Mouse (Mus musculus) kidney, embryonic 16.5 days (tissue): ENCODE results near the gene Soat2. TPM values are rescaled to one million over a fixed set of nuclear protein-coding genes. Genes with fewer than 3 reads are reported as not detected.

Experiments
- ATAC-seq: fragments of 200-750 bp; cut with Nextera tagmentation; 2 replicates; pipeline ENCODE4 v1.8.0; 2017; ENCODE audit warnings: moderate TSS enrichment; ENCODE audit not compliant: low FRiP score, low TSS enrichment
- H3K27ac ChIP-seq: fragments of 300-500 bp; sonication (generic); 2 replicates; pipeline ENCODE4 v1.5.1; 2014; ENCODE audit warnings: low read length
- H3K27me3 ChIP-seq: fragments of 300-500 bp; sonication (generic); 2 replicates; pipeline ENCODE4 v1.6.1; 2014; ENCODE audit warnings: low read length, control low read depth, mixed read lengths; ENCODE audit not compliant: insufficient read depth
- H3K36me3 ChIP-seq: fragments of 300-500 bp; sonication (generic); 2 replicates; pipeline ENCODE4 v1.6.1; 2014; ENCODE audit warnings: low read length, control low read depth, mixed read lengths; ENCODE audit not compliant: insufficient read depth
- H3K4me1 ChIP-seq: fragments of 300-500 bp; sonication (generic); 2 replicates; pipeline ENCODE4 v1.6.1; 2014; ENCODE audit warnings: low read length, control low read depth, mixed read lengths; ENCODE audit not compliant: insufficient read depth
- H3K4me2 ChIP-seq: fragments of 300-500 bp; sonication (generic); replicated peaks from 2 replicates; pipeline ENCODE4 v1.6.1; 2014; ENCODE audit warnings: low read depth, low read length
- H3K4me3 ChIP-seq: fragments of 300-500 bp; sonication (generic); 2 replicates; pipeline ENCODE4 v1.5.1; 2014; ENCODE audit warnings: mild to moderate bottlenecking, low read length
- H3K9ac ChIP-seq: fragments of 300-500 bp; sonication (generic); replicated peaks from 2 replicates; pipeline ENCODE4 v1.6.1; 2014; ENCODE audit warnings: low read length
- H3K9me3 ChIP-seq: fragments of 300-500 bp; sonication (generic); 2 replicates; pipeline ENCODE4 v1.6.1; 2016; ENCODE audit warnings: low read length, control low read depth
- WGBS: fragments of 180-500 bp; shearing (Covaris S2); extraction: QIAGEN DNeasy Blood & Tissue Kit; methylation state at CpG from one replicate; pipeline ENCODE4 v1.1.7; 2014; 5-methylcytosine and 5-hydroxymethylcytosine counted together
- polyA plus RNA-seq: library from polyadenylated mRNA; unstranded; fragments of >200 nt; fragmentation: Nextera tagmentation; extraction: Ambion mirVana; gene quantifications from 2 replicates; pipeline ENCODE4 v1.2.1, GENCODE M21; 2015

Gene Soat2
- polyA plus RNA-seq, 1 experiment from 2014 or later = 0.41 TPM

GRCm38 (mm10) chr15:102194439-102194838, 44.1 kb downstream of the Soat2 start:
- Histone ChIP-seq H3K4me2 (no peak overlapping the region), H3K36me3 (no peaks in the 10 kb centered on the region), H3K27ac (no peak overlapping the region), H3K9me3 (no peaks in the 10 kb centered on the region), H3K9ac (no peak overlapping the region), H3K4me3 (no peak overlapping the region), H3K4me1 (peaks cover 10% of the 10 kb centered on the region; the same call in 1 of the 2 replicates), H3K27me3 (no peaks in the 10 kb centered on the region)
- ATAC-seq = no peak
- 82% methylated on average over 4 of the region's 4 CpGs for WGBS

- peaks cover 10% of the 10 kb centered on the region; the same call in 1 of the 2 replicates for H3K4me1 ChIP-seq
- no peaks in the 10 kb centered on the region for H3K36me3 ChIP-seq
- no peak overlapping the region for H3K4me3 ChIP-seq
- no peaks in the 10 kb centered on the region for H3K27me3 ChIP-seq
- 62% methylated on average over 4 of the region's 4 CpGs for WGBS
- H3K4me2 ChIP-seq = no peak overlapping the region
- ATAC-seq = no peak
- H3K27ac ChIP-seq = no peak overlapping the region
- no peaks in the 10 kb centered on the region for H3K9me3 ChIP-seq
- no peak overlapping the region for H3K9ac ChIP-seq
These were observed 45.0 kb downstream of the Soat2 start for GRCm38 (mm10) chr15:102195373-102195772.

- H3K27ac ChIP-seq = no peak overlapping the region
- no peak overlapping the region for H3K4me3 ChIP-seq
- no peaks in the 10 kb centered on the region for H3K9me3 ChIP-seq
- no peak for ATAC-seq
- 0 out of 2 replicates have a peak, but pooled peaks cover 4% of the 10 kb centered on the region for H3K36me3 ChIP-seq
- peaks cover 4% of the 10 kb centered on the region; the same call in 1 of the 2 replicates for H3K4me1 ChIP-seq
- 93% methylated on average over 4 of the region's 4 CpGs for WGBS
- H3K9ac ChIP-seq = no peak overlapping the region
- no peak overlapping the region for H3K4me2 ChIP-seq
- no peaks in the 10 kb centered on the region for H3K27me3 ChIP-seq
These were observed 48.5 kb downstream of the Soat2 start for GRCm38 (mm10) chr15:102198841-102199240.

- peak within 1 kb of the TSS; percentile 100 for H3K27ac ChIP-seq
- no peaks in the 10 kb centered on the region for H3K9me3 ChIP-seq
- H3K9ac ChIP-seq = peak within 1 kb of the TSS; percentile 100
- peak within 1 kb of the TSS; percentile 89 for H3K4me3 ChIP-seq
- WGBS = 0% methylated on average over 46 of the region's 68 CpGs
- peak; percentile 96 for ATAC-seq
- no peaks in the 10 kb centered on the region for H3K27me3 ChIP-seq
- H3K36me3 ChIP-seq = peaks cover 31% of the 10 kb centered on the region
- H3K4me2 ChIP-seq = peak within 1 kb of the TSS; percentile 79
- H3K4me1 ChIP-seq = peaks cover 43% of the 10 kb centered on the region
These were observed 52.9 kb downstream of the Soat2 start, which contains the start of gene Zfp740 for GRCm38 (mm10) chr15:102202971-102203834. Gene Zfp740, plus strand, starts transcription at chr15:102203249.

- peak; percentile 29 for ATAC-seq
- H3K4me3 ChIP-seq = peak overlapping the region; percentile 89
- H3K27me3 ChIP-seq = no peaks in the 10 kb centered on the region
- peak overlapping the region; percentile 79 for H3K4me2 ChIP-seq
- peaks cover 38% of the 10 kb centered on the region for H3K36me3 ChIP-seq
- H3K9me3 ChIP-seq = no peaks in the 10 kb centered on the region
- H3K27ac ChIP-seq = peak overlapping the region; percentile 100
- 0% methylated on average over 39 of the region's 72 CpGs for WGBS
- H3K9ac ChIP-seq = peak overlapping the region; percentile 100
- peaks cover 48% of the 10 kb centered on the region for H3K4me1 ChIP-seq
These were observed 53.6 kb downstream of the Soat2 start for GRCm38 (mm10) chr15:102203835-102204381.

- WGBS = 39% methylated on average over 19 of the region's 19 CpGs
- peak within 1 kb of the TSS; percentile 100 for H3K9ac ChIP-seq
- peak within 1 kb of the TSS; percentile 79 for H3K4me2 ChIP-seq
- peak within 1 kb of the TSS; percentile 100 for H3K27ac ChIP-seq
- H3K9me3 ChIP-seq = no peaks in the 10 kb centered on the region
- no peaks in the 10 kb centered on the region for H3K27me3 ChIP-seq
- peaks cover 48% of the 10 kb centered on the region for H3K4me1 ChIP-seq
- ATAC-seq = no peak
- H3K4me3 ChIP-seq = peak within 1 kb of the TSS; percentile 89
- H3K36me3 ChIP-seq = peaks cover 45% of the 10 kb centered on the region
These were observed 54.6 kb downstream of the Soat2 start, which contains the start of gene Csad for GRCm38 (mm10) chr15:102204674-102205505. Gene Csad, minus strand, starts transcription at chr15:102204724.

- Histone ChIP-seq H3K27ac (peak overlapping the region; percentile 51), H3K4me1 (peaks cover 48% of the 10 kb centered on the region), H3K27me3 (no peaks in the 10 kb centered on the region), H3K4me2 (peak overlapping the region; percentile 79), H3K9ac (peak overlapping the region; percentile 100), H3K36me3 (peaks cover 53% of the 10 kb centered on the region), H3K4me3 (peak overlapping the region; percentile 89), H3K9me3 (no peaks in the 10 kb centered on the region)
- no peak for ATAC-seq
- 38% methylated on average over 8 of the region's 8 CpGs for WGBS
These were observed 55.5 kb downstream of the Soat2 start for GRCm38 (mm10) chr15:102205779-102206178.

GRCm38 (mm10) chr15:102207351-102207750, 57.0 kb downstream of the Soat2 start:
- Histone ChIP-seq H3K4me2 (peak overlapping the region; percentile 37), H3K27me3 (no peaks in the 10 kb centered on the region), H3K27ac (peak overlapping the region; percentile 68), H3K4me3 (peak overlapping the region; percentile 3; the same call in 1 of the 2 replicates), H3K4me1 (peaks cover 46% of the 10 kb centered on the region), H3K9me3 (no peaks in the 10 kb centered on the region), H3K9ac (no peak overlapping the region; the same call in 1 of the 2 replicates), H3K36me3 (peaks cover 59% of the 10 kb centered on the region)
- 42% methylated on average over 3 of the region's 3 CpGs for WGBS
- peak; percentile 33; the same call in 1 of the 2 replicates for ATAC-seq

- Histone ChIP-seq H3K36me3 (peaks cover 66% of the 10 kb centered on the region), H3K27ac (peak overlapping the region; percentile 67), H3K27me3 (no peaks in the 10 kb centered on the region), H3K4me1 (peaks cover 43% of the 10 kb centered on the region), H3K4me3 (peak overlapping the region; percentile 8; the same call in 1 of the 2 replicates), H3K9ac (peak overlapping the region; percentile 29; the same call in 1 of the 2 replicates), H3K4me2 (peak overlapping the region; percentile 37), H3K9me3 (no peaks in the 10 kb centered on the region)
- WGBS = 62% methylated on average over 9 of the region's 9 CpGs
- ATAC-seq = no peak
These were observed 57.8 kb downstream of the Soat2 start for GRCm38 (mm10) chr15:102208092-102208561.
